Mouse (Mus musculus) testis, adult 2 months (tissue): Measurements from ENCODE around the gene Otub1. TPM values are rescaled to one million over a fixed set of nuclear protein-coding genes. Genes with fewer than 3 reads are reported as not detected.
A peak's percentile ranks its signal among the peaks of the same experiment; 100 is the strongest.

Experiments
- H3K27ac ChIP-seq: fragments of 200-500 bp; 2 replicates; pipeline ENCODE4 v1.5.1; 2012; ENCODE audit warnings: low read depth, low read length; ENCODE audit not compliant: control insufficient read depth, insufficient read depth
- H3K27me3 ChIP-seq: fragments of 200-500 bp; 2 replicates; pipeline ENCODE4 v1.6.1; 2012; ENCODE audit warnings: mild to moderate bottlenecking, low read length, moderate library complexity; ENCODE audit not compliant: control insufficient read depth, insufficient read depth
- H3K36me3 ChIP-seq: fragments of 200-500 bp; 2 replicates; pipeline ENCODE4 v1.6.1; 2012; ENCODE audit warnings: mild to moderate bottlenecking, low read length; ENCODE audit not compliant: control insufficient read depth, insufficient read depth
- H3K4me1 ChIP-seq: fragments of 200-500 bp; 2 replicates; pipeline ENCODE4 v1.6.1; 2012; ENCODE audit warnings: low read length; ENCODE audit not compliant: control insufficient read depth, insufficient read depth
- H3K4me3 ChIP-seq: fragments of 200-500 bp; 2 replicates; pipeline ENCODE4 v1.5.1; 2012; ENCODE audit warnings: low read depth, mild to moderate bottlenecking, low read length, moderate library complexity, mixed read lengths; ENCODE audit not compliant: control insufficient read depth
- CTCF ChIP-seq: fragments of 200-500 bp; IDR thresholded peaks from 2 replicates; pipeline ENCODE4 v1.5.1; 2012; ENCODE audit warnings: low read depth, mild to moderate bottlenecking, inconsistent platforms, low read length, moderate library complexity; ENCODE audit not compliant: control insufficient read depth, insufficient read depth, insufficient replicate concordance
- POLR2A ChIP-seq: fragments of 200-500 bp; IDR thresholded peaks from 2 replicates; pipeline ENCODE4 v1.6.1; 2012; ENCODE audit warnings: low read depth, mild to moderate bottlenecking, inconsistent platforms, low read length, moderate library complexity; ENCODE audit not compliant: control insufficient read depth
- polyA plus RNA-seq: library from polyadenylated mRNA; depleted of rRNA; stranded (reverse); fragments of >200 nt; gene quantifications from 2 replicates; pipeline ENCODE4 v1.2.3, GENCODE M21; 2012

The Otub1 gene
- polyA plus RNA-seq, 1 experiment: 49.4 TPM

DNA sequence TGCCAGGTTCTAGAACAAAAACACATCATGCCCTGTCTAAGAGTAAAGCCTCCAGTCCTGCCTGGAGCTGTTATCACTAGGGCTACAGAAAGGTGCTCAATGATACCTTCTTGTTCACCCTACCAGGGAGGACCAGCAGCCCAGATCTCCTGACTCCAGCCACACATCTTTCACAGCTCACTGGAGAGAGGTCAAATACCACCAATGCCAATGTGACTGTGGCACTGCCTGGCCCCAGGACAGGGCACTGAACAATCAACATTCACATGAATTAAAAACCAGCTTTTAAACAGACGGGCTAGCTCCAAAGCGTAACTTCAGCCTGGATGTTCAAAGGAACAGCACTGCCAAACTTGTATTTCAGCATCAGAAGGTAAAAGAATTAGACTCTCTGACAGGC lies 29.9 kb upstream of the Otub1 start:
- TF ChIP-seq POLR2A (no peak), CTCF (no peak)
- H3K27ac ChIP-seq: no peak overlapping the region
- no peak overlapping the region for H3K4me3 ChIP-seq
- H3K27me3 ChIP-seq: no peaks in the 10 kb centered on the region
- no peaks in the 10 kb centered on the region; the same call in 1 of the 2 replicates for H3K4me1 ChIP-seq
- peaks cover 1% of the 10 kb centered on the region; the same call in 1 of the 2 replicates for H3K36me3 ChIP-seq

DNA sequence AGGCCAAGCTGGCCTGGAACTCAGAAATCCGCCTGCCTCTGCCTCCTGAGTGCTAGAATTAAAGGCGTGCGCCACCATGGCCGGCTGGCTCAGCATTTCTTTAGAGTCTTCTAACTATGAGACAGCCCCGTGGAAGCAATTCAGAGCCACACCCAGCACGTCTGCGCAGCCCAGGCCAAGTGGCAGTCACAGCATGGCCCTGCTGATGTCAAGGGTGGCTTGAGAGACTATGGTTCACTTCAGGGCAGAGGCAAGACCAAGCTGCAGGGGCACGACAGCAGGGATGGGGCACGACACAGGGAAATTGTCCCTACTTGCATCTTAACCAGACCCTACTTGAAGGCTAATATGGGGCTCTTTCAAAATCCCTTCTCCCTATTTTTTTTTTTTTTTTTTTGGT lies 29.3 kb upstream of the Otub1 start:
- TF ChIP-seq CTCF: no peak
- TF ChIP-seq POLR2A: no peak
- Histone ChIP-seq H3K27me3 (no peaks in the 10 kb centered on the region), H3K36me3 (peaks cover 1% of the 10 kb centered on the region; the same call in 1 of the 2 replicates), H3K4me3 (no peak overlapping the region), H3K27ac (no peak overlapping the region), H3K4me1 (no peaks in the 10 kb centered on the region; the same call in 1 of the 2 replicates)

DNA sequence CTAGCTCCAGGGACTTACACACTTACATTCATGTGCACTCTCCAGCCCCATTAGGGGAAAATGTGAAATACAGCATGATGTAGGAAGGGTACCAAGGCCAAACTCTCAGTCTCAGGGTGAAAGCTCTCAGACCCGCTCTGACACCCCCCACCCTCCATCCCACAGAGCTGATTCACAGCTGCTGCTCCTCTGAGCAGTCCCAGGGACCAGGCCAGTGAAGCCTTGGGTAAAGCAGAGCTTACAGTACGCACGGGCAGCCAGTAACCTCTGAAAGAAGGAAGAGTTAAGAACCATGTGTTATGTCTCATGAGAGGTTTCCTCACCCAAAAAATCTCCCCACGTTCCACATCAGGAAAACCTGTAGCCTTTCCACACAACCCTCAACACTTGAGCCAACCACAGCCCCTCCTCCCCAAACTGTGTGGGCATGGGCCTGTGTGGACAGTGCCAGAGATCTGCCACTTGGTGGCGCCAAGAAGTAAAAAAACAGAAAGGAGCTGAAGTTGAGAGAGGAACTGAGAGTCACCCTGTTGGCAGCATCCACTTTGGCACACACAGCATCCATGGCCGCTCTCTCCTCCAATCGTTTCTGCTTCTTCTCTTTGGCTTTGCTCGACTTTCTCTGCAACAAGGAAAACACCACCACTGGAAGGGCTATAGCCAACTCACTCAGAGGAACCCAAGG lies 28.6 kb upstream of the Otub1 start:
- Histone ChIP-seq H3K27me3 (no peaks in the 10 kb centered on the region), H3K36me3 (peaks cover 1% of the 10 kb centered on the region; the same call in 1 of the 2 replicates), H3K4me1 (no peaks in the 10 kb centered on the region; the same call in 1 of the 2 replicates), H3K27ac (no peak overlapping the region), H3K4me3 (no peak overlapping the region)
- TF ChIP-seq CTCF (peak; percentile 63; the same call in 1 of the 2 replicates), POLR2A (no peak)

DNA sequence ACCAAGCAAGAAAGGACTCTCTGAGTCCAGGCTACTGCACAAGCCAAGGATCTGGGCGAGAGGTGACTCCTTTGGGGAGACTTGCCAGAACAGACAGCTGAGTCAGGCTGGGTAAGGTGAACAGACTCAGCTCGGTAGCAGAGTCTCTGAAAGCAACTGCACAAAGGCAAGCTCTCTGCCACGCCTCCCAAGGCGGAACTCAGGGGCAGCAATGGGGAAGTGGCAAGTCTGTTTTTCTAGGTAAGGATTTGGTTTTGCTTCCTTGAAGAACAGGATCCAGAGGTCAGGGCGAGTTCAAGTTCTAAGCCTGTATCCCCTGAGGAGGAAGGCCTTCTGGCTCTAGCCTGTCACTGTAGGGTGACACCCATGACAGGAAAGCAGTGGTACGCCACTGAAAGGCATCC lies 20.4 kb upstream of the Otub1 start:
- Histone ChIP-seq H3K27me3 (no peaks in the 10 kb centered on the region), H3K27ac (no peak overlapping the region), H3K4me1 (peaks cover 2% of the 10 kb centered on the region; the same call in 1 of the 2 replicates), H3K4me3 (no peak overlapping the region), H3K36me3 (peaks cover 2% of the 10 kb centered on the region)
- no peak for TF ChIP-seq POLR2A
- TF ChIP-seq CTCF: no peak

DNA sequence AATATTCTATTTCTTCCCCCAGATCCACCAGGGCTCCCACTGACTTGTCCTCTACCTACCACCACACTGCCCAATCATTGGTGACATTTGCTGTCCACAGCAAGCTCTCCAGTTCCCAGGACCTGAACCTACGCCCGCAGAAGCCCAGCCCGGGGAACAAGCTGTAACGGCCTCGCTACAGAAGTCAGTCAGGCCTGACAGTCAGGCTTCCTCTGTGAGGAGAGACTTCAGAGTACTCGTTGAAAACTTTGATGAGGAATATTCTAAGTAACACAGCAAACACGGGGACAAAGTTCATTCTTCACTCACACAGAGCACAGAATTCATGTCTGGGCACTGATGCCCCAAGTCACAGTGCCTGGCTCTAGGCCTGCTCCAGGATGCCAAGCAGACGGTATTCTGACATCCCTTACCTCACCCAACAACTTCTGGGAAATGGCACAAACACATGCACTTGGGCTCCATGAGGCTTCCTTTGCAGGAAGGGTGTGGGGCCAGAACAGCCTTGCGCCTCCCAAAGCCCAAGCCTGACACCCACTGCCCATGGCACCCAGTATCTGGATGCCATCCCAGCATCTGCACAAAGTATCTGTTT lies 19.1 kb upstream of the Otub1 start:
- no peak overlapping the region for H3K27ac ChIP-seq
- peaks cover 2% of the 10 kb centered on the region; the same call in 1 of the 2 replicates for H3K4me1 ChIP-seq
- peaks cover 2% of the 10 kb centered on the region for H3K36me3 ChIP-seq
- no peak overlapping the region for H3K4me3 ChIP-seq
- H3K27me3 ChIP-seq: no peaks in the 10 kb centered on the region
- TF ChIP-seq CTCF: no peak
- no peak for TF ChIP-seq POLR2A

DNA sequence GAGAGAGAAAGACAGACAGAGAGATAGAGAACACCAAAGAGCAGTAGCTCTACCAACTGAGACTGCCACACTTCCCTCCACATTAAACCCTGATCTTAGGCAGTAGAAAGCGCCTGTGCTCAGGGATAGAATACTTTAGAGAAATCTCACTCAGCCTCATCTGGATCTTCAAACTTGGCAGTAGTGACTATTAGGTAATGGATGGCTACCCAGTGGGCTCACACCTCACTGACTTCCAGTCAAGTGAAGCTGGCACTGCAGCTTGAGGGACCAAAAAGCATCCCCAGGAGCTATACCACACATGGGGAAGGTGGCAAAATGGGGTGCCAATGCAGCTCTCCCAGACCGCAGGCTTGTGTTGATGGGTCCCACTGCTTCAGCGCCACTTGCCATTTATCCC lies 18.1 kb upstream of the Otub1 start:
- H3K27me3 ChIP-seq: no peaks in the 10 kb centered on the region
- H3K4me1 ChIP-seq: peaks cover 2% of the 10 kb centered on the region; the same call in 1 of the 2 replicates
- no peak overlapping the region for H3K27ac ChIP-seq
- no peak for TF ChIP-seq CTCF
- TF ChIP-seq POLR2A: no peak
- H3K4me3 ChIP-seq: no peak overlapping the region
- peaks cover 2% of the 10 kb centered on the region; the same call in 1 of the 2 replicates for H3K36me3 ChIP-seq

DNA sequence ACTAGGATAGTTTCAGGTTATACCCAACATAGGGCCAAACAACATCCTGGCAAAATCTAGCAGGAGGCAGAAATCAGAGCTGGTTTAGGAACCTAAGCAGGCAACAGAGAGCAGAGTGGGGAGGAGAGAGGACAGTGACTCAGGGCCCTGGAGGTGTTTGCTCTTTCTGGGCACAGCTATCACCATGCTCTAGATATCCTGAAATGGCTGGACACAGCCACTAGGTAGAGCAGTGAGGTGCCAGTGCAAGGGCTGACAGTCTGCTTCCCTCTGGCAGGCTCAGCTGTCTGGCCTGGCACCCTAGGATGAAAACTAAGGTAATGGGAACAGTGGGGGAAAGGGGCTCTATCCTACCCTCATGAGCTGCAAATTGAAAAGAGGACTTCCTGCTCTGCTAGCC lies 17.4 kb upstream of the Otub1 start:
- TF ChIP-seq POLR2A (no peak), CTCF (no peak; the same call in 1 of the 2 replicates)

More for the DNA sequence above, 17.4 kb upstream of the Otub1 start:
- peaks cover 2% of the 10 kb centered on the region; the same call in 1 of the 2 replicates for H3K36me3 ChIP-seq
- no peak overlapping the region for H3K4me3 ChIP-seq
- H3K4me1 ChIP-seq: peaks cover 2% of the 10 kb centered on the region; the same call in 1 of the 2 replicates
- no peaks in the 10 kb centered on the region for H3K27me3 ChIP-seq
- H3K27ac ChIP-seq: no peak overlapping the region
